Mouse (Mus musculus) liver, adult (tissue): Measurements from ENCODE around the gene Pomgnt2.

Experiments used
- GATA4 ChIP-seq: IDR thresholded peaks from 2 replicates; pipeline ENCODE4 v1.6.1; 2014; ENCODE audit warnings: mild to moderate bottlenecking, low read length; ENCODE audit not compliant: insufficient replicate concordance

Pomgnt2 gene

DNA sequence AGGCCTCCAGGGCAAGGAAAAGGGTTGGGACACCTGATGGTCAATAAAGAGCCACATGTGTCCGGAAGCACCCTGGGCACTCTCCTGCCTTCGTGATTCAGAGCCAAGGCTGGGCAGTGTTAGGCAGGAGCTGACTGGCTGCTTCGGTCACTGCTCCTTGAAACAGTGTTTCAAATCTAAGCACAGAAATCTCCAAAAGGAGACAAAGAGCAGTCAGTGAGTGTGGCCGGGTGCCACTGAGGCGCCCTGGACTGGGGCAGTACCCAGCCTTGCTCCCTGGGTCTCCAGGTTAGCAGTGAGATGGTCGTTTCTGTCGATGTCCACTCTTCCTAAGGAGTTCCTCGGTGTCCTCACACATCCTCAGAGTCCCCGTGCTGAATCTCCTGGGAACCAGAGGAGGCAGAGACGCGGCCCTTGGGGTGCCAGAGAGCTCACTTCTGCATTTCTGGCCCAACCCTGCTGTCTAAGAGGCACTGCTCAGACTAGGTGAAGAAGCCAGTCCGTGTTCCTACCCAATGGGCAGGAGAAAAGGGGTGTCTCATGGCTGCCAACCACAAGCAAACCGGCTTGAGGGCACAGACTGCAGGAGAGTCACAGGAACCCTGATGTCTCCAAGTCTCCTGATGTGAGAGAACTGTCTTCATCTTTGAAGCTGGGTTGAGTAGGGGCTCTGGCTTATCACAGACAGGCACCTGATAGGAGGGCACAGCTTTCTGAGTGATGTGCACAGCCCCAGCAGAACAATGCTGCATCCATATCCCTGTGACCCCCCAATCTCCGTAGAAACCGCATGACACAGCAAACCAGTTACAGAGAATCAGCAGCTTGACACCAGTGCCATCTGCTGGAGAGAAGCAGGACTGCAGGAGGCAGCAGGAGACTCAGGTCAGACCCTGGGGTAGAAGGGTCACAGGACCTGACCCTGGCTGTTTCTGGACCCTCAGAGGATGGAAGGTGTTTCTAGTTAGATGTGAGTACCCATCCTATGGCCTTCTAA is 12.1 kb downstream of the Pomgnt2 start:
- TF ChIP-seq GATA4 = no peak

DNA sequence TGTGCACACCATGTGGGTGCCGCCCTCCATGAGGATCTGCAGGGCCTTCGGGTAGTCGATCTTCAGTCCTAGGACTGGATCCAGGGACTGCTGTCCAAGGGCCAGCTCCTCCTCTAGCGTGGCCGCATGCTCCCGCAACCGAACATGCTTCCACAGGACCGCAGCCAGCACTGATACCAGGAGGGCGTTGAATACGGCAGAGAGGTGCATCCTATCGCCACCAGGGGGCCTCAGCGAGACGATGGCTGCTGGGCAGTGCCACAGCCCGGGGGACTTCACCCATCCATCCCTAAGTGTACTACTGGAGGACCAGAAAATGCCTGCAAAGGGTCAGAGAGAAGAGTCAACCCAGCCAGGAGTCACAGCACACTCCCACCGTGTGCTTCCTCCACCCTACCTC is 13.4 kb downstream of the Pomgnt2 start:
- TF ChIP-seq GATA4 = no peak

- TF ChIP-seq GATA4 = no peak
These were observed 14.2 kb downstream of the Pomgnt2 start for GRCm38 (mm10) chr9:121982665-121983064.

- no peak for TF ChIP-seq GATA4
These were observed 14.7 kb downstream of the Pomgnt2 start for GRCm38 (mm10) chr9:121982214-121982613.

GRCm38 (mm10) chr9:121981466-121982105 is 15.3 kb downstream of the Pomgnt2 start:
- TF ChIP-seq GATA4 = no peak

- no peak for TF ChIP-seq GATA4
These were observed 15.9 kb downstream of the Pomgnt2 start for GRCm38 (mm10) chr9:121981046-121981445.

DNA sequence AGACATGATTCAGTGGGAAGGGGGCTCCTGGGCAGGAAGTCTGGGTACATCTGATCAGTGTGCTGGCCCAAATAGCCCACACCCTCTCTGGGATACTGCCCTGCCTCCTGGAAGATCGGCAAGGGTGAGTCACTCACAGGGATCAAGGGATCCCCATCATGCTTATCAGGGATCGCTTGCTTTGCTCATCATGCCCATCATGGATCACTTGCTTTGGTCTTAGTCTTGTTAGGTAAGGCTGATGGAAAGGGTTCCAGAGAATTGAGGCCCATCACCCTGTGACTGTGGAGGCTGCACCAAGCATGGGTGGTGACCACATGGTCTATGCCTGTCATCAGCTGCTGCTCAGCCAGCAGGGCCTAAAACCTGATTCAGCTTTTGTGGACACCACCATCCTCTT is 21.6 kb downstream of the Pomgnt2 start:
- TF ChIP-seq GATA4 = no peak

GRCm38 (mm10) chr9:121974141-121974986 is 22.5 kb downstream of the Pomgnt2 start:
- no peak for TF ChIP-seq GATA4

- TF ChIP-seq GATA4 = no peak
These were observed 23.7 kb downstream of the Pomgnt2 start for GRCm38 (mm10) chr9:121973207-121973606.

DNA sequence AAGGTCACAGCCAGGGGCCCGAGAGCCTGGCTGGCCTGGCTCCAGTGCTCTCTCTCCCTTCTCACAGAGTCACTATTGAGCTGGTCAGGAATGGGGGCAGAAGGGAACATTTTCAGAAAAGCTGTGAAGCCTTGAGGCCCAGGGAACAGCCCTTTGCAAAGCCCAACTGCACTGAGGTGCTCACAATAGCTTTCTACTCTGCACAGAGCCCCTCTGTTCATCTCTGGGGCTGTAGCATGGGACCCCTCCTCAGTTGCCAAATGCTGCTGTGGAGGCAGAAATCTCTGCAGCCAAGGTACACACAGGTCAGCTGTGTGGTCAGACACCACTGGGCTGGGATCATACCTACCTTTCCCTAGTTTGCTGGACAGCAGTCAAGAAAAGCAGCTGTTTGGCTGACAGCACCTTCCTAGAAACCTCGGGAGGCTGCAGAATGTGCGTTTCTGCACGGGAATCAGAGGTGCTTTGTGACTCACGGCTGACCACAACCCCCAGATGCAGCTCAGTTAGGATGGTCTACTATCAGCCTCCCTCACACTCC is 27.0 kb downstream of the Pomgnt2 start:
- TF ChIP-seq GATA4 = no peak

- TF ChIP-seq GATA4 = no peak
These were observed 28.7 kb downstream of the Pomgnt2 start for GRCm38 (mm10) chr9:121968258-121968657.

GRCm38 (mm10) chr9:121964941-121965340 is 32.0 kb downstream of the Pomgnt2 start:
- TF ChIP-seq GATA4 = no peak

- no peak for TF ChIP-seq GATA4
These were observed 36.8 kb downstream of the Pomgnt2 start for GRCm38 (mm10) chr9:121959966-121960635.

DNA sequence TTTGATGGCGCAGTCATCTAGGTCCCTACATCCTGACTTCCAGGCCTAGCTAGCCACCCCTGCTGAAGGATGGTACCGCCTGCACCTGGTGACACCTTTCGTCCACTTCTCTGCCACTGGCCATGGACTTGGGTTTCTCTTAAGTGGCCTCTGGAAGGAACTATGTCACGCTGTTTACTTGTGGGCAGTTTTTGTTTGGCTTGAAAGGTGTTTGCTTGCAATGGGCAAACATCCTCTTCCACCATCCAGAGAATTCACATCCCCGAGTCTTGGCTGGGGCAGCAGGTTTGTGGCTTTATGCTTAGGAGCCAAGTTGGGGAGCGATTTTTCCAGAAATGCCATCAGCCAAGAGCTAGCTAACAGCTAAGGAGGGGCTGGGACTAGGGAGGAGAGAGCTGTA is 44.3 kb downstream of the Pomgnt2 start:
- no peak for TF ChIP-seq GATA4

- TF ChIP-seq GATA4 = no peak
These were observed 45.8 kb downstream of the Pomgnt2 start for GRCm38 (mm10) chr9:121951114-121951423.
